Comparison of ENCODE assay signal across 8 mouse cellular contexts in the genomic region with DNA sequence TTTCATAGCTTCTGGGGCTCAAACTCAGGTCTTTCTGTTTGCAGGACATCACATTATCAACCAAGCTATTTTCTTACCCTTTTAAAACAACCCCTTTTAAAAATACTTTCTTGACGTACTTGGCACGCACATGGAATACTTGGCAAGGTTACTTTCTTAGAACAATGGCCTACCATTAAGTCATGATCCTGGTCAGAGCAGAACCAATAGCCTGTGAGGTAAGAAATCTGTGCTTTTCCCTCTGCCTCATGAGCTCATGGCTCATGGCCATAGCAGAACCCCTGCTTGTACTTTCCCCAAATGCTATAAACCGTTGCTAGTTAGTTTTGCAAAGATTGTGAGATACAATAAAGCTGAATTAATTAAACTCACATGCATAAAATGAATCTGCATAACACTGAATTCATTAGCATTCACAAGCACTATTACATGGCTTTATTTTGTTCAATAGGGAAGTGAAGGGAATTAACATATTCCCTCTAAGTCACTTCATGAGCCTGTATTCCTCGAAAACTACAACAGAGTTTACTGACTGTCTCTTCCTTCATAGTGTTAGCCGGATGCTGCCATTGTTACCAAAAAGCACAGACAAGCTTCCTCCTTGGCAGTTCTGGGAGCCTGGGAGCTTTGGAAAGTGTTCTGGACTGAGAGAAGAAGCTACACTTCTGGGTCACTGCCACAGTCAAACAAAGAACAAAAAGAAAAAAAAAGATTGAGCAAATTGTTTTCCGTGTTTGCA. TPM values are rescaled to one million over a fixed set of nuclear protein-coding genes. Genes with fewer than 3 reads are reported as not detected.
DNase-seq lines count a peak whose midpoint lies in the region; ATAC-seq and TF ChIP-seq lines count a peak whose summit lies in the region.

No protein-coding gene starts in this region.

- no peak overlapping the region for H3K4me3 ChIP-seq in liver, embryonic 11.5 days (ENCODE audit: low read depth, low read length)
- H3K4me3 ChIP-seq in liver, postnatal 0 days (ENCODE audit: low read depth, low read length): no peak overlapping the region
- H3K4me3 ChIP-seq in forebrain, embryonic 14.5 days (ENCODE audit: low read depth, low read length): no peak overlapping the region
- H3K4me3 ChIP-seq in hindbrain, embryonic 14.5 days (replicated peaks; ENCODE audit: low read length): no peak overlapping the region

- H3K4me1 ChIP-seq in liver, embryonic 11.5 days (replicated peaks; ENCODE audit: control insufficient read depth, insufficient read depth, low read length): no peaks in the 10 kb centered on the region
- H3K4me1 ChIP-seq in liver, postnatal 0 days (ENCODE audit: insufficient read depth): no peaks in the 10 kb centered on the region
- peaks cover 11% of the 10 kb centered on the region for H3K4me1 ChIP-seq in forebrain, embryonic 14.5 days (ENCODE audit: control insufficient read depth, insufficient read depth, low read length)
- H3K4me1 ChIP-seq in hindbrain, embryonic 14.5 days (replicated peaks; ENCODE audit: control insufficient read depth, insufficient read depth, low read length): no peaks in the 10 kb centered on the region

- no peaks in the 10 kb centered on the region for H3K36me3 ChIP-seq in liver, embryonic 11.5 days (ENCODE audit: control insufficient read depth, insufficient read depth, low read length)
- no peaks in the 10 kb centered on the region for H3K36me3 ChIP-seq in liver, postnatal 0 days (replicated peaks; ENCODE audit: insufficient read depth, low read length)
- H3K36me3 ChIP-seq in forebrain, embryonic 14.5 days (ENCODE audit: control insufficient read depth, insufficient read depth, low read length): no peaks in the 10 kb centered on the region
- no peaks in the 10 kb centered on the region for H3K36me3 ChIP-seq in hindbrain, embryonic 14.5 days (replicated peaks; ENCODE audit: control insufficient read depth, insufficient read depth)

- DNase-seq in liver, embryonic 11.5 days (ENCODE audit: low spot score): no peak
- no peak for DNase-seq in liver, postnatal 0 days
- DNase-seq in forebrain, embryonic 14.5 days (ENCODE audit: low spot score): peak; percentile 72
- no peak for DNase-seq in hindbrain, embryonic 14.5 days (ENCODE audit: low spot score)
- peak; percentile 30 for DNase-seq in lung, postnatal 36 days
- DNase-seq in right cerebral cortex, postnatal 14 days: no peak
- DNase-seq in cerebellum, postnatal 36 days: no peak
- DNase-seq in urinary bladder, adult 18-20 months (ENCODE audit: low spot score in 2 of 2): no peak

- TF ChIP-seq EP300 in liver, postnatal 0 days (IDR thresholded peaks at IDR 0.05; ENCODE audit: low read depth): no peak

- 0 out of 2 replicates have a peak overlapping the region, but pooled peaks have one; percentile 22 for H3K27ac ChIP-seq in liver, embryonic 11.5 days (ENCODE audit: low read depth, low read length)
- H3K27ac ChIP-seq in liver, postnatal 0 days (ENCODE audit: low read depth): no peak overlapping the region
- H3K27ac ChIP-seq in forebrain, embryonic 14.5 days (ENCODE audit: low read depth, low read length): peak overlapping the region; percentile 40; the same call in 1 of the 2 replicates
- no peak overlapping the region for H3K27ac ChIP-seq in hindbrain, embryonic 14.5 days

- ATAC-seq in liver, embryonic 11.5 days (replicated peaks; ENCODE audit: low FRiP score): no peak
- no peak for ATAC-seq in liver, postnatal 0 days
- peak; percentile 93 for ATAC-seq in forebrain, embryonic 14.5 days
- peak; percentile 51; the same call in 1 of the 2 replicates for ATAC-seq in hindbrain, embryonic 14.5 days (ENCODE audit: low FRiP score)

- TF ChIP-seq CTCF in liver, postnatal 0 days (IDR thresholded peaks at IDR 0.05; ENCODE audit: low read depth): no peak

- 57% methylated on average over 6 of the region's 6 CpGs for WGBS in liver, embryonic 11.5 days
- 54% methylated on average over 6 of the region's 6 CpGs for WGBS in liver, postnatal 0 days (ENCODE audit: insufficient replicate concordance)
- WGBS in forebrain, embryonic 14.5 days: 11% methylated on average over 6 of the region's 6 CpGs
- WGBS in hindbrain, embryonic 14.5 days: 30% methylated on average over 6 of the region's 6 CpGs

- no peaks in the 10 kb centered on the region for H3K9me3 ChIP-seq in liver, embryonic 11.5 days (ENCODE audit: control insufficient read depth, low read length)
- H3K9me3 ChIP-seq in liver, postnatal 0 days (ENCODE audit: low read length): no peaks in the 10 kb centered on the region
- no peaks in the 10 kb centered on the region for H3K9me3 ChIP-seq in forebrain, embryonic 14.5 days (replicated peaks; ENCODE audit: control insufficient read depth, low read length)
- H3K9me3 ChIP-seq in hindbrain, embryonic 14.5 days (ENCODE audit: control insufficient read depth, low read length): no peaks in the 10 kb centered on the region

- no peak overlapping the region for H3K9ac ChIP-seq in liver, embryonic 11.5 days (ENCODE audit: low read depth, low read length)
- H3K9ac ChIP-seq in liver, postnatal 0 days (replicated peaks): no peak overlapping the region
- H3K9ac ChIP-seq in forebrain, embryonic 14.5 days (ENCODE audit: low read length): no peak overlapping the region; the same call in 1 of the 2 replicates
- no peak overlapping the region for H3K9ac ChIP-seq in hindbrain, embryonic 14.5 days

- no peaks in the 10 kb centered on the region for H3K27me3 ChIP-seq in liver, embryonic 11.5 days (replicated peaks; ENCODE audit: control insufficient read depth, insufficient read depth, low read length)
- H3K27me3 ChIP-seq in liver, postnatal 0 days (ENCODE audit: insufficient read depth, low read length): no peaks in the 10 kb centered on the region
- H3K27me3 ChIP-seq in forebrain, embryonic 14.5 days (replicated peaks; ENCODE audit: control insufficient read depth, insufficient read depth, low read length): no peaks in the 10 kb centered on the region
- H3K27me3 ChIP-seq in hindbrain, embryonic 14.5 days (ENCODE audit: control insufficient read depth, insufficient read depth, low read length): no peaks in the 10 kb centered on the region

- H3K4me2 ChIP-seq in liver, embryonic 11.5 days: no peak overlapping the region
- H3K4me2 ChIP-seq in liver, postnatal 0 days (ENCODE audit: low read depth, low read length): no peak overlapping the region
- 0 out of 2 replicates have a peak overlapping the region, but pooled peaks have one; percentile 2 for H3K4me2 ChIP-seq in forebrain, embryonic 14.5 days (ENCODE audit: low read length)
- no peak overlapping the region for H3K4me2 ChIP-seq in hindbrain, embryonic 14.5 days (replicated peaks)

RNA-seq across cellular contexts. Expression of a gene that starts 20.1 kb away (rescaled TPM):
- 18.0 and 20.7 TPM in 2 replicates for polyA plus RNA-seq in liver, embryonic 11.5 days (2014; fragmentation: Nextera tagmentation; extraction: Ambion mirVana)
- polyA plus RNA-seq in liver, postnatal 0 days (2015; fragmentation: Nextera tagmentation; extraction: Ambion mirVana): 4.3 and 4.6 TPM in 2 replicates
- polyA plus RNA-seq in forebrain, embryonic 14.5 days (2014; fragmentation: Nextera tagmentation; extraction: Ambion mirVana): 9.7 and 13.4 TPM in 2 replicates
- polyA plus RNA-seq in hindbrain, embryonic 14.5 days (2014; fragmentation: Nextera tagmentation; extraction: Ambion mirVana): 19.7 and 21.3 TPM in 2 replicates

Comparison
In these comparisons a context has a peak if more than half of its experiments do, and no peak if none do; other contexts are left out.
1. H3K27ac ChIP-seq: peak in liver, embryonic 11.5 days (single experiment) and forebrain, embryonic 14.5 days (single experiment); none in liver, postnatal 0 days (single experiment) and hindbrain, embryonic 14.5 days (single experiment).
2. ATAC-seq: peak in forebrain, embryonic 14.5 days (single experiment) and hindbrain, embryonic 14.5 days (single experiment); none in liver, embryonic 11.5 days (single experiment) and liver, postnatal 0 days (single experiment).
3. DNase-seq: peak in forebrain, embryonic 14.5 days (single experiment) and lung, postnatal 36 days (single experiment); none in liver, embryonic 11.5 days (single experiment), liver, postnatal 0 days (single experiment), hindbrain, embryonic 14.5 days (single experiment), right cerebral cortex, postnatal 14 days (single experiment), cerebellum, postnatal 36 days (0 of 2) and urinary bladder, adult 18-20 months (0 of 2).